Mouse (Mus musculus) telencephalon, adult 2 months (tissue): Measurements from ENCODE around the gene Resp18.

Source experiments
- DNase-seq: peaks from one replicate; pipeline ENCODE4 v3.0.0-alpha.2; 2011; ENCODE audit warnings: low read depth, low spot score

The Resp18 gene

GRCm38 (mm10) chr1:75278228-75278627 is at the start of gene Resp18:
Gene Resp18, minus strand, starts transcription at chr1:75278415.
- no peak for DNase-seq

GRCm38 (mm10) chr1:75327461-75327860 is 49.2 kb upstream of the Resp18 start:
- no peak for DNase-seq

DNA sequence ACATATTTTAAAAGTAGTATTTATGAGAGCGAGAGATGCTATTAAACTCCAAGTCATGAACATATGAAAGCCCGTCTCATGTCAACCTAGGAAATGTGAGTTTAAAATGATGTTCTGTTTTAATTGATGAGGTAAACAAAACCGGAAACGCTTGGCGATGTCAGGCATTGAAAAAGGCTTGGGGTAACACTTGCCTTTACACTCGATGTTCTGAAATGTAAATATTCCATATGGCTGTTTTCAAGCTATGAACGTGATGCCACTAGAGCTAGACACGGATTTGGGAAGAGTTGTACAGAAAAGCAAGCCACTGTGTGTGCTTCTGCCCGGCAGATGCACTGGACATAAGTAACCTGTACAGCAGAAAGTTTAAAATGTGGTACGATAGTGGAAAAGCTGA is 41.0 kb upstream of the Resp18 start:
- no peak for DNase-seq

DNA sequence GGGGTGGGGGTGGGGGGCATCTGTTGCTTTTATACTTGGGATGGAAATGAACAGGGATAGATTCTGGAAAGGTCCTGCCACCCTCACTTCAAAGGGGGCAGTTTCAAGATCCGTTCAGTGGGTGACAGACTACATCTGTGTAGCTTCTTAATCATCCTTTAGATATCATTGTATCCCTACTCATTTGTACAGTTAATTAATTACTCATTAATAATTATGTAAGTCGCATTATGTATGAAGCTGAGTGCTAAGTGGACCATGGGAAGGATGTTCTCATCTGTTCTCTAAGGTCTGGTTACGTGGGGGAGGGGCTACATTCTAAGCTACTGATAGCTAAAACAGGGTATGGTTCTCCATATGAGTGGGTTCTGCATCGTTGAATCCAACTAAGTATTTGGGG is 40.5 kb upstream of the Resp18 start:
- no peak for DNase-seq

- DNase-seq: no peak
Measured at GRCm38 (mm10) chr1:75318301-75318700, 40.1 kb upstream of the Resp18 start.

GRCm38 (mm10) chr1:75317241-75318201 is 39.3 kb upstream of the Resp18 start, which contains the start of gene Dnpep:
Gene Dnpep, minus strand, starts transcription at chr1:75317990.
- peak; percentile 100 for DNase-seq

DNA sequence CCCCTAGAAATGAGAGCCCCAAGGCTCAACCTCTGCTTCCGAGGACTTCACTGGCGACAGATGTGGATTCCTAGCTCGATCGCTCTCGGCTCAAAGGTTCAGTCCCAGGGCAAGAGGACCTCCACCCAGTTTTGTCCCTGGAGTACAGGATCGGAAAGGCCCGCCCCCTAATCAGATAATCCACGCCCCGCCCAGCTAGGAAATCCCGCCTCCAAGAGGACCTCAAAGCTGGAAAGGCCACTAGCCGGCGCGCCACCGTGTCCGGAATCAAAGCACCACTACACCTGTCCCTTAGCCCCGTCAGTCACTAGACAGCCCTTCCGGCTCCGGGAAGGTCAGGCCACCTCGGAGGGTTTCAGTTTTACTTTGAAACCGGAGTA is 38.6 kb upstream of the Resp18 start:
- DNase-seq: peak; percentile 31

DNA sequence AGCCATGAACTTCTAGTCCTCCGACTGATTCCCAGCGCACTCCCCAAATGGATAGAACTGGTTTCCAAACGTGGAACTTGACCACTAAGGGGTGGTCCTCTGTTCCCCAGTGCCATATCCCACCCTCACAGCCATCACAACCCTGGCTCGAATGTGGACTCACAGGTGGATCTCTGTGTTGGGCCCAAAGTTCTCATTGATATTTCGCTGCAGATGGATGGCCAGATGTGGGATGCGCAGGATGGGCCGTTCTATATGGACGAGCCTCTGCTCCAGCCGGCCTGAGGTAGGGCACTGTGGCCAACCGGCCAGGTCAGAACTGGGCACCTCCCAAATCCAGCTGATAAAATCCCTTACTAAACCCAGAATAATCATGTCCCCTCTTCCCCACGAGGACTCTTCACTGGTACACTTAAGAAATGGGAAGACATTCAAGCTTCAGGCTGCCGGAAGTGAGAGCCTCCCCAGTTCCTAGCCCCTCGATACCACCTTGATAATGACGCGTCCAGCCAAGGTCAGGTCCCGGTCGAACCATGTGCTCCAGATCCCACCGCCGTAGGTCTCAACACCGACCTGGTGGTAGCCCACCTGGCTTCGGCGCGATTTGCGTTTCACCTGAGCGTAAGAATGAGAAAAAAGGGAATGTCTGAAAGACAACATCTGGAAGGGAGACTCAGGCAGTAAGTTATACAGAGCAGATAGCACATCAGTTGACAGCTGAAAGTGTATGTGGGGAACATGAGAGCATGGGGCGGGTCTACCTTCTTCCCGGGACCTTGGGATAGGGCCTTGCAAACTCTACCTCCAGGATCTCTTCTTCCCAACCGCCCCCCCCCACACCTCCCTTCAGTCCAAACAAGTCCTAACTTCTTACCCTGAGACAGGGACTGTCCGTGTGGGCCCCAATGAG is 37.5 kb upstream of the Resp18 start:
- DNase-seq: no peak

DNA sequence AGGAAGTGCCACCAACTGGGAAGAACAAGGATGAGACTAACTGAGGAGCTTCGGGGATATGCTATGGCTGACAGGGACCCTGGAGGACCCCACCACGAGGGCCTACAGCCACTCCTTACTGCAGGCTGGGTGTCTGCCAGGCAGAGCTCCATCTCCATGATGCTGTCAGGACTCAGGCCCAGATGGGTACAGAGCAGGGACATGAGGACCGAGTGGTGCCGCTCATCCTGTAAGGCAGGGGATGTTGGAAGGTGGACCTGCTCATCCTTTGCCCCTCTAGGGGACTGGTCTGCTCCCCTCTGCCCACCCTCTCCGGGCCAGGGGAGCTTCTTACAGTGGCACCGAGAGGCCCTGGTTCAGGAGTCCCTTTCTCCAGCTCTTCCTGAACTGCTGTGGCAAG is 36.8 kb upstream of the Resp18 start:
- no peak for DNase-seq

- DNase-seq: no peak
Measured at GRCm38 (mm10) chr1:75311694-75312093, 33.5 kb upstream of the Resp18 start.

GRCm38 (mm10) chr1:75304662-75305061 is 26.4 kb upstream of the Resp18 start:
- DNase-seq: no peak

DNA sequence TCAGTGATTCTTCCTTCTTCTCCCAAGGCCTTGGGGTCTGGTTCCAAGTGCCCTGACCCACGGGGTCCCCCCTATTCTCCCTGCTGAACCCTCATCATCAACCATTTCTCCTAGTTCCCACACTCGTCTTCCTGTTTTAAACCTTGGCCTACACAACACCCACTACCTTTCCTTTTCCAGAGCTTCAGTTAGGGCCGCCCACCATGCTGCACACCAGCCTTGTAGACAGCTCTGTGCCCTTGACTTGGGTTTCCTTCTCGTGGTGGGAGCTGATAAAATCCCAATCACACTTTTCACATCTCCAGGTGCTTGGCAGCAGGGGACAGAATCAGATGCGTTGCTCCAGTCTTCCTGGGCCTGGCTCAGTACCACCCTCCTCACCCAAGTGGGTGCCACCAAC is 16.1 kb upstream of the Resp18 start:
- no peak for DNase-seq

DNA sequence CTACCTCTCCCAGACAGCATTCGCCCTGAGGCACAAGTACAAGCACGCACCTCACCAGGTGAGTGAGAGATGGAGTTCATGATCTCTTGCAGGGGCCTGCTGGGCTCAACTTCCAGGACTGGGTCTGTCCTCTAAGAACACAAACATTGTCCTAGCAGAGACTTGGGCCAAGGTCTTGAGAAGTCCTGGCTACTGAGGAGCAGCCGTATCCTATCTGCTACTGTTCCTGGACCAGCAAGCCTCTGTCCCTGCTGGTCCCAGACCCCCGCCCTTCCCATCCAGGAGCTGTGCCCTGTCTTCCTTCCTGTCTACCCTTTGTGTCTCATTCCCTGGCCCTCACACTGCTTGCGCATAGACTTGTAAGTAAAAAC is 15.1 kb upstream of the Resp18 start:
- DNase-seq: no peak

DNA sequence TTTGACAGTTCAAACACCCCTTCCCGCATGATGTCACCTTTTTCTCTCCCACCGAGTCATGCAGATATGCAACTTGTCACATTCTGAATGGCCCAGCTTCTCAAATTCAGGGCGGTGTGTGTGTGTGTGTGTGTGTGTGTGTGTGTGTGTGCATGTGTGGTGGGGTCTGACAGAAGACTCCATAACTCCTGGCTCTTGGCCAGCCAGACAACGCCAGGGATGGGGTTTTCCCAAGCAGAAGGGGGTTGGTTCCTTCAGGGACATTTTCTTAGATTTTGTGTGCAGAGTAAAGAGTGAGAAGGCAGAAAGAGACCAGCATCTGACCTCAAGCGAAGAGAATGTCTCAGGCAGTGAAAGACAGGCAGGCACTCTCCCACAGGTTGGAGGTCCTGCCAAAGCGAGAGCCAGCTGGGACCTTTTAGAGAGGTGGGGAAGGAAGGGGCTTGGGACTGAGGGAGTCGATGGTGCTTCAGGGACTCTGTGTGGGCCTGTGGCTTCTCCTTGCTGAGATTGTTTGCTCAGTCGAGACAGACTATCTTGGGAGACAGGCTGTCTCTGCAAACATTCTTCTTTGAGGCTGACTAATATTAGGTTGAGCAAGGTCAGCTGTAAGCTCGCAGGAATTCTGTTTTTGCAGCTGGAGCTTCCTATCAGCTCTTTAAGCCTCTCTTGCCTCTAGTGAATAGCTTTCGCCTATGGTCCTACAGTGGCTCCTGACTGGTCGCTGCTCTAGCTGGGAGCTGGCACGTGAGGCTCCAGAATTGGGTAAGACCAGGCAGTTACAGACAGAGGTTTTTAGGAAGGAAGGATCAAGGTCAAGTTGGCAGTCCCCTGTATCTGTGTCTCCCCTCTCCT is 14.5 kb upstream of the Resp18 start:
- DNase-seq: no peak

GRCm38 (mm10) chr1:75291321-75291720 is 13.1 kb upstream of the Resp18 start:
- no peak for DNase-seq

DNA sequence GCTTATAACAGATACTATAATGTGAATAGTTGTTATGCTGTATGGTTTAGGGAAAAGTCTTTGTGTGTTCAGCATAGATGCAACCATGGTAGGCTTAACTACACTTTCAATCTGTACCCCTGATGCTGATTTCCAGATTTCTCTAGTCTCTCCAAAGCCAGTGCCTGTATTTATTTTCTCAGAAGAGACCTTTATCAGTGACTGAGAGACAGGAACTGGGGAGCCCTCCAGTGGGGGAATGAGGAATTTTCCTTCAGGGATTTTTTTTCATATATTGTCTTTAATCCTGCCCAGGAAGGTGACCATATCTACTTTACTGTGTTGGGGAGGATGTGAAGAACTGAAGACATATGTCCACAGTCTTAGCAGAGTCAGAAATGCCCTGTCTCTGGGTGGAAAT is 12.4 kb upstream of the Resp18 start:
- no peak for DNase-seq

DNA sequence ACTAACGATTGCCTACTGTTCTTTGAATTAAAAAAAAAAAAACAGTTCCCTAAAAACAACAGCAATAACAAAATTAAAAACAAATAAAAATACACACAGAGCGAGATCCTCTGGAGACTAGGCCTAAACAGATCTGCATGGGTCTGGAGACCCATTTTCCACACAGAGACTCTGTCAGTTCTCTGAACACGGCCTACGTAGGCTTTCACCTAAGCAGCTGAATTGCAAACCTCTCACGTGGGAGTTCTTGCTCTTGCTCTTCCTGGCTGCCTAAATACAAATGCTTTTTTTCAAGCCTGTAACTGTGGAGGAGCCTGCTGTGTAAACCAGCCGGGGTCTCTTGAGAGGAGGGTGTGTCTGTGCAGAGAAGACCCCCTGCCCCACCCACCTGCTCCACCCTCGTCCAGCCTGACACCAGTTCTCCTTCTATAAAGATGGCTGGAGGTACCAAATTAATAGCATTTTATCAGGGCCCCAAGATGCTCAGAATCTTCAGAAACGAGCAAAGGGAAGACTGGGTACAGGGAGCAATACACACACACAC is 11.7 kb upstream of the Resp18 start:
- peak; percentile 81 for DNase-seq

GRCm38 (mm10) chr1:75289376-75289775 is 11.2 kb upstream of the Resp18 start:
- DNase-seq: no peak

DNA sequence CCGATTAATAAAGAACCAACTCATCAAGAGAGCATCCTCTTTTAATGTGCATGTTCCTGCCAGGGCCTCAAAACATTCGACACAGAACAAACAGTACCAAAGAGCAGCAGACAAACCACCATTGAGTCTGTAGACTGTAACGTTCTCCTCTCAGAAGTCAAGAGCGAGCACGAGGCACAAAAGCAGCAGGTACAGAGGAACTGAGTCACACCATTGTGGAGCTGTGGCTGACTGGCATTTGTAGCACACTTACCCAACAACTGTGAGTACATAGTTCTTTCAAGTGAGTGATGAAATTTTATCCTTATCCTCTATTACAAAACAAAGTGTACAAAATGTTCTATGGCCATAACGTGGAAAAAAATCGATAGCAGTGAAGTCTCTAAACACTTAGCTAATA is 6.7 kb upstream of the Resp18 start:
- no peak for DNase-seq

GRCm38 (mm10) chr1:75283017-75283416 is 4.8 kb upstream of the Resp18 start:
- DNase-seq: peak; percentile 78
